Mouse (Mus musculus) heart, embryonic 10.5 days (tissue): ENCODE measurements at regions not wholly inside any gene's neighbourhood (a gene's known extent, or its start where the extent isn't known, plus 50 kb on each side); places are given as distances from the start of the nearest gene placed in this dataset.
A peak's percentile ranks its signal among the peaks of the same experiment; 100 is the strongest.

ENCODE experiments used
- DNase-seq: peaks from one replicate; pipeline ENCODE4 v3.0.0-alpha.2; 2017; ENCODE audit warnings: low spot score
- H3K27ac ChIP-seq: fragments of 300-500 bp; sonication (generic); 2 replicates; pipeline ENCODE4 v1.5.1; 2016; ENCODE audit warnings: mild to moderate bottlenecking
- H3K27me3 ChIP-seq: fragments of 300-500 bp; sonication (generic); 2 replicates; pipeline ENCODE4 v1.6.1; 2016; ENCODE audit warnings: mild to moderate bottlenecking; ENCODE audit not compliant: poor library complexity, insufficient read depth, severe bottlenecking
- H3K36me3 ChIP-seq: fragments of 300-500 bp; sonication (generic); 2 replicates; pipeline ENCODE4 v1.6.1; 2016; ENCODE audit warnings: mild to moderate bottlenecking, moderate library complexity
- H3K4me1 ChIP-seq: fragments of 300-500 bp; sonication (generic); 2 replicates; pipeline ENCODE4 v1.6.1; 2016; ENCODE audit warnings: mild to moderate bottlenecking
- H3K4me3 ChIP-seq: fragments of 300-500 bp; sonication (generic); 2 replicates; pipeline ENCODE4 v1.5.1; 2016; ENCODE audit warnings: mild to moderate bottlenecking, moderate library complexity
- H3K9me3 ChIP-seq: fragments of 300-500 bp; sonication (generic); 2 replicates; pipeline ENCODE4 v1.6.1; 2016; ENCODE audit warnings: mild to moderate bottlenecking, moderate library complexity
- WGBS: fragments of 180-500 bp; shearing (Covaris S2); methylation state at CpG from one replicate; pipeline ENCODE4 v1.1.7; 2016; 5-methylcytosine and 5-hydroxymethylcytosine counted together

GRCm38 (mm10) chr9:66646226-66646625 is 53.3 kb upstream of the Usp3 start:
- WGBS, result 15% methylated on average over 7 of the region's 7 CpGs

DNA sequence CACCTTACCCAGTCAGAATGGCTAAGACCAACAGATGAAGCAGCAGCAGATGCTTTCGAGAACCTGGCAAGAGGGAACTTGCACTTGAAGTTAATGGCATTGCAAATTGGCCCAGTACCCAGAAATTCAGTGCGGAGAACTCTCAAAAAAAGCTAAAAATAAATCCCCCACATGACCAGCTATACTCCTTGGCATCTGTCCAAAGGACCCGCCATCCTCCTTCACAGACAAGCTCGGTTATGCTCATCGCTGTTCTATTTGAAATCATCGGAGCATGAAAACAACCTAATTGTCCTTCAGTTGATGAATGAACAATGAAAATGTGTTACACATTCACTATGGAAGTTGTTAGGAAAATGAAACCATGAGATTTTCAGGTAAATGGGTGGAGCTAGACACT is 58.4 kb upstream of the Usp3 start:
- no peak overlapping the region for H3K27ac ChIP-seq
- H3K36me3 ChIP-seq, result no peaks in the 10 kb centered on the region
- no peaks in the 10 kb centered on the region for H3K27me3 ChIP-seq
- H3K9me3 ChIP-seq, result no peaks in the 10 kb centered on the region
- WGBS, result 72% methylated on average over 6 of the region's 6 CpGs
- DNase-seq, result no peak
- 0 out of 2 replicates have a peak, but pooled peaks cover 2% of the 10 kb centered on the region for H3K4me1 ChIP-seq
- no peak overlapping the region for H3K4me3 ChIP-seq

More at GRCm38 (mm10) chr9:66646226-66646625, 53.3 kb upstream of the Usp3 start:
- Histone ChIP-seq H3K27ac (0 out of 2 replicates have a peak overlapping the region, but pooled peaks have one; percentile 16), H3K27me3 (no peaks in the 10 kb centered on the region), H3K36me3 (no peaks in the 10 kb centered on the region), H3K9me3 (no peaks in the 10 kb centered on the region), H3K4me3 (no peak overlapping the region), H3K4me1 (0 out of 2 replicates have a peak, but pooled peaks cover under 1% of the 10 kb centered on the region)
- DNase-seq, result peak; percentile 94

GRCm38 (mm10) chr9:66657116-66657758 is 56.2 kb upstream of the Car12 start:
- Histone ChIP-seq H3K27me3 (no peaks in the 10 kb centered on the region), H3K4me1 (peaks cover 14% of the 10 kb centered on the region), H3K9me3 (no peaks in the 10 kb centered on the region), H3K4me3 (no peak overlapping the region), H3K27ac (no peak overlapping the region), H3K36me3 (no peaks in the 10 kb centered on the region)
- WGBS, result 81% methylated on average over 7 of the region's 7 CpGs
- DNase-seq, result no peak

GRCm38 (mm10) chr9:66658707-66659242 is 54.7 kb upstream of the Car12 start:
- Histone ChIP-seq H3K4me3 (no peak overlapping the region), H3K36me3 (no peaks in the 10 kb centered on the region), H3K27ac (no peak overlapping the region), H3K27me3 (no peaks in the 10 kb centered on the region), H3K9me3 (no peaks in the 10 kb centered on the region), H3K4me1 (peaks cover 14% of the 10 kb centered on the region)
- no peak for DNase-seq

- Histone ChIP-seq H3K27me3 (no peaks in the 10 kb centered on the region), H3K36me3 (no peaks in the 10 kb centered on the region), H3K4me1 (peaks cover 14% of the 10 kb centered on the region), H3K27ac (no peak overlapping the region), H3K9me3 (no peaks in the 10 kb centered on the region), H3K4me3 (no peak overlapping the region)
- WGBS, result 60% methylated on average over 11 of the region's 11 CpGs
- no peak for DNase-seq
Observed at GRCm38 (mm10) chr9:66659781-66660445, 53.6 kb upstream of the Car12 start.

DNA sequence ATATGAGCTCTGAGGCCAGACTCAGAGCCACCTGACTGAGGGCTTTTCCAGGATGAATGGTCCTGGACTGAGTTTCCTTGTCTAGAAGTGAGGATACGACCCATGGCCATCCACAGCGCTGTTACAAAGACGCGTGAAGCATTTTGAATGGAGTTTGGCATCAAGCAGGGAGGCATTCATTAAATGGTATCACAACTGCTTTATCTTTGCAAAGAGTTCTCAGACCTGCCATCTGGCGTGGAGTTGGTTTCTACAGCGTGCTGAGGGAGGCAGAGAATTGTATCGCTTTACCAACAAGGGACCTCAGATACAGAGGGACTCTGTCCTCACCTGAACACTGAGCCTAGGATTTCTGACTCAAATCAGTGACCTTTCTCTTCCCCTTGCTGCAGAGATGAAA is 51.9 kb upstream of the Car12 start:
- H3K9me3 ChIP-seq, result no peaks in the 10 kb centered on the region
- H3K4me3 ChIP-seq, result no peak overlapping the region
- no peak for DNase-seq
- H3K4me1 ChIP-seq, result peaks cover 19% of the 10 kb centered on the region
- WGBS, result 78% methylated on average over 7 of the region's 7 CpGs
- H3K27me3 ChIP-seq, result no peaks in the 10 kb centered on the region
- no peaks in the 10 kb centered on the region for H3K36me3 ChIP-seq
- no peak overlapping the region for H3K27ac ChIP-seq

GRCm38 (mm10) chr9:66662443-66662842 is 51.0 kb upstream of the Car12 start:
- WGBS, result 64% methylated on average over 4 of the region's 4 CpGs
- Histone ChIP-seq H3K9me3 (no peaks in the 10 kb centered on the region), H3K27ac (no peak overlapping the region), H3K4me1 (peaks cover 22% of the 10 kb centered on the region), H3K36me3 (no peaks in the 10 kb centered on the region), H3K4me3 (no peak overlapping the region), H3K27me3 (no peaks in the 10 kb centered on the region)
- no peak for DNase-seq
